Mouse (Mus musculus): ENCODE data around the gene Szrd1. TPM values are rescaled to one million over a fixed set of nuclear protein-coding genes. Genes with fewer than 3 reads are reported as not detected.
A peak's percentile ranks its signal among the peaks of the same experiment; 100 is the strongest.
"Not testable (repeated sequence)": the region's sequence is repeated elsewhere in the genome, so short reads cannot be mapped to it uniquely, and the experiment has no call there.

The Szrd1 gene
- polyA plus RNA-seq, 1 experiment from 2014 or later: 23.7 TPM

DNA sequence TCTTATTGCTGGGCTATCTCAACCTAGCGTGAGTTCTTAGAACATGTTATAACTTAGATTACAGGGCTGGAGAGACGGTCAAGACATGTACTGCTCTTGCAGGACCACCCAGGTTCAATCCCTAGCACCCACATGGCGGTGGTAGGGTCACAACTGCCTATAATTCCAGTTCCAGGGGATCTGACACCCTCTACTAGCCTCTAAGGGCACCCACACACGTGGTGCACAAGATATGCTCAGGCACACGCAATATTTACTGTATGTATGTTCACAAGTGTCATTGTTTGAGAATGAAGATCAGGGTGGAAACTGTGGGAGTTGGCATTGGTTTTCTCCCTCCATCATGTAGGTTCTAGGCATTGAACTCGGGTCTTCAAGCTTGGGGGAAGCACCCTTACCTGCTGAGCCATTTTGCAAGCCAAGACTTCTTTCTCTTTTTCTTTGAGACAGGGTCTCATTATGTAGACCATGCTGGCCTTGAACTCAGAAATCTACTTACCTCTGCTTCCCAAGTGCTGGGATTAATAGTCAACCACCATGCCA, 7.0 kb upstream of the Szrd1 start:
- WGBS: 98% methylated on average over 6 of the region's 6 CpGs
- H3K4me2 ChIP-seq: peak overlapping the region; percentile 67
- H3K27me3 ChIP-seq (replicated peaks): 0 out of 2 replicates have a peak, but pooled peaks cover 5% of the 10 kb centered on the region
- no peak overlapping the region for H3K9ac ChIP-seq (replicated peaks)
- H3K9me3 ChIP-seq (replicated peaks): no peaks in the 10 kb centered on the region
- H3K4me3 ChIP-seq (replicated peaks): no peak overlapping the region; the same call in 1 of the 2 replicates
- peaks cover 28% of the 10 kb centered on the region for H3K4me1 ChIP-seq
- H3K36me3 ChIP-seq: no peaks in the 10 kb centered on the region
- no peak for ATAC-seq (ENCODE audit: low FRiP score)
- H3K27ac ChIP-seq (replicated peaks): no peak overlapping the region

DNA sequence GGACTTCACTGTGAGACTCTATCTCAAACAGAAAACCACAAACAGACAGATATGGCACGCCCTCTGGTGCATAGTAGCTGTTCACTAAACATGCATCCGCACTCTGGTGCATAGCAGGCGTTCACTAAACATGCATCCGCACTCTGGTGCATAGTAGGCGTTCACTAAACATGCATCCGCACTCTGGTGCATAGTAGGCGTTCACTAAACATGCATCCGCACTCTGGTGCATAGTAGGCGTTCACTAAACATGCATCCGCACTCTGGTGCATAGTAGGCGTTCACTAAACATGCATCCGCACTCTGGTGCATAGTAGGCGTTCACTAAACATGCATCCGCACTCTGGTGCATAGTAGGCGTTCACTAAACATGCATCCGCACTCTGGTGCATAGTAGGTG, 5.5 kb upstream of the Szrd1 start:
- not testable (repeated sequence) for ATAC-seq (ENCODE audit: low FRiP score); H3K27ac ChIP-seq (replicated peaks); H3K36me3 ChIP-seq; H3K4me3 ChIP-seq (replicated peaks); H3K9me3 ChIP-seq (replicated peaks); H3K9ac ChIP-seq (replicated peaks); H3K4me2 ChIP-seq; H3K27me3 ChIP-seq (replicated peaks)
- WGBS: 97% methylated on average over 11 of the region's 16 CpGs
- peaks cover 22% of the 10 kb centered on the region for H3K4me1 ChIP-seq

DNA sequence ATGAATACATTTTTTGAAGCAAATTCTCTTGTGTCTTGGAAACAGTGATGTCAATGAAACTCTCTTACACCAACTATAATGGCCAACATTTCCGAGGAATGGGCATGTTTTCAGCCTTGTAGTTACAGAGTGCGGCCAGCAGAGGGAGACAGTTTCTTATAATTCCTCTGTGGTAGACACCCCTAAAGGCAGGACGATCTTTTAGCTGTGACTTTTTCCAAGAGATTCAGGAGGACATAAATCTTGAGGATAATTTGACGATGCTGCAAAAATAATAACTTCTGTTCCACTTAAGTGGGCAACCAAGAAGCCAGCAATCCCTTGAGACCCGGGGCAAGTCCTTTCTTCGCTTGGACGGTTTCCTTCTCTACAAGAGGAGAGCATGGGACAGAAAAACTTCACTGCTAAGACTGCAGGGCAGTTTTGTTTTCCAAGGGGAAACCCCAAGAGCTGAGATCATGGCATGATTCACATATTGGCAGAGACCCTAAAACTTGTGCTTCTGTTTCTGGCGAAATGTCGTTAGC, 2.8 kb upstream of the Szrd1 start:
- Histone ChIP-seq H3K27ac (replicated peaks) (no peak overlapping the region), H3K36me3 (no peaks in the 10 kb centered on the region), H3K4me3 (replicated peaks) (no peak overlapping the region), H3K4me1 (peaks cover 22% of the 10 kb centered on the region), H3K9ac (replicated peaks) (no peak overlapping the region), H3K9me3 (replicated peaks) (no peaks in the 10 kb centered on the region), H3K4me2 (peak overlapping the region; percentile 33), H3K27me3 (replicated peaks) (0 out of 2 replicates have a peak, but pooled peaks cover 5% of the 10 kb centered on the region)
- ATAC-seq (ENCODE audit: low FRiP score): no peak
- WGBS: 28% methylated on average over 9 of the region's 9 CpGs

DNA sequence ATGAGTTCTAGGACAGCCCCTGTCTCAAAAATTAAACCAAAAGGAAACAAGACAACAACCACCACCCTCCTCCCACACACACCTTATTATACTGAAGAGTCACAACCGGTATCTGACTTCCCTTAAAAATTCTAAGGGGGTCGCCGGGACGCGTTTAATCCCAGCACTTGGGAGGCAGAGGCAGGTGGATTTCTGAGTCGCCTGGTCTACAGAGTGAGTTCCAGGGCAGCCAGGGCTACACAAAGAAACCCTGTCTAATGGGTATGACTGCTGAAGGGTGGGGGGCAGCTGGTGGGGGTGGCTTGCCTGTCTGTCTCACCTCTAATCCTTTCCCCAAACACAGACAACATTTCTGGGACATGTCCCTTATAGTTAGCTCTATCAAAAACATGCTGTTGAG, 1.4 kb upstream of the Szrd1 start:
- no peak for ATAC-seq (ENCODE audit: low FRiP score)

DNA sequence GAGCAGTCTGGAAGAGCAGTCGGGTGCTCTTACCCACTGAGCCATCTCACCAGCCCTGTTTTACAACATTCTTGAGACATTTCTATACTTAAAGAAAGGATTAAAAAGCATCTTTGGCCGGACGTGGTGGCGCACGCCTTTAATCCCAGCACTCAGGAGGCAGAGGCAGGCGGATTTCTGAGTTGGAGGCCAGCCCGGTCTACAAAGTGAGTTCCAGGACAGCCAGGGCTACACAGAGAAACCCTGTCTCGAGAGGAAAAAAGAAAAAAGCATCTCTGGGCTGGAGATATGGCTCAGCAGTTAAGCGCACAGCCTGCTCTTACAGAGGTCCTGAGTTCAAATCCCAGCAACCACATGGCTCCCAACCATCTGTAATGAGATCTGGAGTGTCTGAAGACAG, 779 bp upstream of the Szrd1 start:
- 0 out of 2 replicates have a peak, but pooled peaks have one; percentile 2 for ATAC-seq (ENCODE audit: low FRiP score)
- H3K27ac ChIP-seq (replicated peaks); H3K9ac ChIP-seq (replicated peaks); H3K9me3 ChIP-seq (replicated peaks); H3K4me2 ChIP-seq; H3K27me3 ChIP-seq (replicated peaks); H3K4me3 ChIP-seq (replicated peaks); H3K36me3 ChIP-seq: not testable (repeated sequence)
- peaks cover 30% of the 10 kb centered on the region for H3K4me1 ChIP-seq
- 90% methylated on average over 9 of the region's 9 CpGs for WGBS

More for the DNA sequence above, 1.4 kb upstream of the Szrd1 start:
- Histone ChIP-seq H3K4me1 (peaks cover 26% of the 10 kb centered on the region), H3K4me3 (replicated peaks) (no peak overlapping the region), H3K9me3 (replicated peaks) (no peaks in the 10 kb centered on the region), H3K4me2 (no peak overlapping the region), H3K27me3 (replicated peaks) (0 out of 2 replicates have a peak, but pooled peaks cover 5% of the 10 kb centered on the region), H3K9ac (replicated peaks) (no peak overlapping the region), H3K27ac (replicated peaks) (no peak overlapping the region), H3K36me3 (no peaks in the 10 kb centered on the region)
- WGBS: 90% methylated on average over 6 of the region's 6 CpGs

DNA sequence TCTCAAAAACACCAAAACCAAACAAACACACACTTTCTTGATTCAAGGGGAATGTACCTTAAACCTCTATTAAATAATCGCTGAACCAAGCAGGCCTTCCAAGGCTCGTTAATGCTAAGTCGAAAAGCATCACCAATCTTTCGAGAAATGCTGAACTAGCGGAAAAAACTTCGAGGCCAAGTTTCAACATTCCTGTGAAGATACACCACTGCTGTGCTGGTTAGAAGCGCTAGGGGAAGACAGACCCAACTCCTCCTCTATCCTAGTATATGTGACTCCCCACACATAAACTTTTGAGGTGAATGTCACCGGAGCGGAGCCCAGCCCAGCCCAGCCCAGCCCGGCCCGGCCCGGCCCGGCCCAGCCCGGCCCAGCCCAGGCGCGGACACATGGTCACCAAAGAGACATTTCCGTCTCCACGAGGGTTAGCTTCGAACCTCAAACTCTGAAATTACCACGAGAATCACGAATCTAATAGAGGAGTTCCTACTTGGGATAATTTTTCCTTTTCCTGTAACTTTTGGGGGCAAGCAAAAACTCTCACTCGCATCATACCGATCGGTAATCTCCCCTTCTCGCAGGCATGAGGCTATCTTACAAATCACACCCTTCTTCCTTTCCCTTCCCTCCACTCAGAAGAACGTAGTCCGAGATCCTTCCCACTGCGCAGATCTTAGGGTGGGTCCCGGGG, 1.0 kb downstream of the Szrd1 start:
- Histone ChIP-seq H3K9ac (replicated peaks) (peak overlapping the region; percentile 91), H3K4me1 (peaks cover 45% of the 10 kb centered on the region), H3K27me3 (replicated peaks) (no peaks in the 10 kb centered on the region), H3K27ac (replicated peaks) (peak overlapping the region; percentile 98), H3K9me3 (replicated peaks) (no peaks in the 10 kb centered on the region), H3K4me2 (peak overlapping the region; percentile 94), H3K4me3 (replicated peaks) (peak overlapping the region; percentile 90), H3K36me3 (no peaks in the 10 kb centered on the region)
- ATAC-seq (ENCODE audit: low FRiP score): peak; percentile 7; the same call in 1 of the 2 replicates
- 4% methylated on average over 29 of the region's 29 CpGs for WGBS

DNA sequence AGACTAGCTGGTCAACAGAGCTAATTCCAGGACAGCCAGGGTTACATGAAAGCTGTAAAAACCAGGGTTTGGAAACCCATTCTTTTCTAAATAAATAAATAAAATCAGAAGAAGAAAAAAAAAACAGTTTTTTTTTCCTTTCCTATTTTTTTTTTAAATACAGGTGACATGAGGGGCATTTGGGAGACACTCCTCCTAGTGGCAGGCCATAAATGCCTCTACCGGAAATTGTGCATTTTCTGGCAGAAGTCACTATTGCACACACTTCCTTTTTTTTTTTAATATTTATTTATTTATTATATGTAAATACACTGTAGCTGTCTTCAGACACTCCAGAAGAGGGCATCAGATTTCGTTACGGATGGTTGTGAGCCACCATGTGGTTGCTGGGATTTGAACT, 1.8 kb downstream of the Szrd1 start:
- H3K9ac ChIP-seq (replicated peaks); H3K27ac ChIP-seq (replicated peaks); H3K9me3 ChIP-seq (replicated peaks); H3K36me3 ChIP-seq; ATAC-seq (ENCODE audit: low FRiP score); H3K27me3 ChIP-seq (replicated peaks): not testable (repeated sequence)
- peaks cover 51% of the 10 kb centered on the region for H3K4me1 ChIP-seq
- peak overlapping the region; percentile 94; the same call in 1 of the 2 replicates for H3K4me2 ChIP-seq
- WGBS: 72% methylated on average over 3 of the region's 3 CpGs
- H3K4me3 ChIP-seq (replicated peaks): 0 out of 2 replicates have a peak overlapping the region, but pooled peaks have one; percentile 90

DNA sequence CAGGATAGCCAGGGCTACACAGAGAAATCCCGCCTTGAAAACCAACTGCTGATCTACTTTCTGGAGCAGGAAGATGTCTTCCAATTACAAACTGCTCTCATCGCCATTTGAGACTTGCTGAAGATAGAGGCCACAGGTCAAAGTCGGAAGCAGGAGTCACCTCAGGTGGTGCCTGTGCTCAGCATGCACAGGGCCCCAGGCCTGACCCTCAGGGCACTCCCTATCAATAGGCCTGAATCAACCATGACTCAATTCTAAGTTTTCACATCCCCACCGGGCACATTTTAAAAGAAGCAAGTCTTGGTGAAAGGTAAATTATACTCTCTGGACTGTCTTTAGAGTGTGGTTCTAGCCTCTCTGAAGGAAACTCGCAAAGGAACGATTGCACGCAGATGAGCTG, 3.4 kb downstream of the Szrd1 start:
- H3K36me3 ChIP-seq: no peaks in the 10 kb centered on the region
- no peak overlapping the region for H3K4me3 ChIP-seq (replicated peaks)
- H3K27ac ChIP-seq (replicated peaks): no peak overlapping the region
- H3K4me2 ChIP-seq: peak overlapping the region; percentile 22; the same call in 1 of the 2 replicates
- H3K4me1 ChIP-seq: peaks cover 67% of the 10 kb centered on the region
- WGBS: 65% methylated on average over 7 of the region's 7 CpGs
- ATAC-seq (ENCODE audit: low FRiP score): no peak
- no peak overlapping the region for H3K9ac ChIP-seq (replicated peaks)
- H3K9me3 ChIP-seq (replicated peaks): no peaks in the 10 kb centered on the region
- no peaks in the 10 kb centered on the region for H3K27me3 ChIP-seq (replicated peaks)

DNA sequence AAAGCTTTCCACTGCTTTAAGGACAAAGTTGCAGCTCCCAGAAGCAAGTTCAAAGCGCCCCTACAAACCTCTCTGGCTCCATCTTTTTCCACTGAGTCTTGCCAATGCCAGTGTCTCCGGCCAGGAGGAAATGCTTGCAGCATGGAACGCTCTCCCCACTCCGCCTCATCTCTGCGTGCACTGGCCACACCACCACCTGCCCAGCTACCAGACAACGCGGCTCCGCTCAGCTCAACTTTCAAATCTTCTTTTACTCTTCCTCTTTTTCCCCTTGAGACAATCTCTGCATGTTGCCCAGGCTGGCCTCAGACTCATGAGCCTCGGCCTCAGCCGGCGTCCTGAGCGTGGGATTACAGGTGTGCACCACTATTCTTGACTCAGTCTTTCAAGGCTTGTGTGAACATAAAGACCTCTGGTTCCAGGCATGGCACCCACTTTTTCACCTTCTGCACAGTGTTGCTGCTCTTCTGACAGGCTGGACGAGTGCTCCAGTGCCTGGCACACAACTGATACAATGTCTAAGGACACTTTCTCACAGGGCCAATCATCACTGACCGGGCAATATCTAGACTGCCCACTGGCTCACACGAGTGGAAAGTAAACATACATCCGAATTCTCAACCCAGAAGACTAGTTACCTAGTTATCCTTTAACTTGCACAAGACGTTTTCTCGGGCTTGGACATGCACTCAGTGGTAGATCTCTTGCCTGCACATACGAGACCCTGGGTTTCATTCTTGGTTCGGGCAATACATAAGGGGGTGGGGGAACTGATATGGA, 4.6 kb downstream of the Szrd1 start:
- no peak overlapping the region for H3K9ac ChIP-seq (replicated peaks)
- 76% methylated on average over 20 of the region's 20 CpGs for WGBS

DNA sequence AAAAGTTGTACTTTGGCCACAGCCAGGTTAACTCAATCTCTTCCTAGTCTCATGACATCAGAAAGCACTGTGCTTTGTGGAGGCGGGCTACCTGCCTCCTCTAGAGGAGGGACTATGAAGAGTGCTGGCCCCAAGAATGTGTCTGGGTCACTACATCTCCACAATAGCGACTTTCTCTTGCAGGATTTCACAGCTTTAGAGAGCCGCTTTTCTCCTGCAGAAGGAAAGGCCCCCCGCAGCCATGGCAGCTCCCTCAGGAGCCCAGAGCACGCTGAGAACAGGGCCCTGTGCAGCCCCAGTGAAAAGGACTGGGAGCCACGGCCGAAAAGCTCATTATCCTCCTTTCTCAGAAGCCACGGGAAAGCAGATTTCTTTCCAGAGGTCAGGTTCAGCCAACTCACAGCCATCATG, 5.5 kb downstream of the Szrd1 start:
- Histone ChIP-seq H3K9me3 (replicated peaks) (no peaks in the 10 kb centered on the region), H3K9ac (replicated peaks) (no peak overlapping the region), H3K27ac (replicated peaks) (peak overlapping the region; percentile 66), H3K4me1 (peaks cover 82% of the 10 kb centered on the region), H3K36me3 (no peaks in the 10 kb centered on the region), H3K4me2 (no peak overlapping the region), H3K4me3 (replicated peaks) (no peak overlapping the region), H3K27me3 (replicated peaks) (no peaks in the 10 kb centered on the region)
- WGBS: 15% methylated on average over 8 of the region's 8 CpGs
- ATAC-seq (ENCODE audit: low FRiP score): no peak

More for the DNA sequence above, 4.6 kb downstream of the Szrd1 start:
- peaks cover 75% of the 10 kb centered on the region for H3K4me1 ChIP-seq
- H3K9me3 ChIP-seq (replicated peaks): no peaks in the 10 kb centered on the region
- H3K4me2 ChIP-seq: no peak overlapping the region
- ATAC-seq (ENCODE audit: low FRiP score): no peak
- no peak overlapping the region for H3K4me3 ChIP-seq (replicated peaks)
- H3K27me3 ChIP-seq (replicated peaks): no peaks in the 10 kb centered on the region
- H3K36me3 ChIP-seq: no peaks in the 10 kb centered on the region
- H3K27ac ChIP-seq (replicated peaks): peak overlapping the region; percentile 66

DNA sequence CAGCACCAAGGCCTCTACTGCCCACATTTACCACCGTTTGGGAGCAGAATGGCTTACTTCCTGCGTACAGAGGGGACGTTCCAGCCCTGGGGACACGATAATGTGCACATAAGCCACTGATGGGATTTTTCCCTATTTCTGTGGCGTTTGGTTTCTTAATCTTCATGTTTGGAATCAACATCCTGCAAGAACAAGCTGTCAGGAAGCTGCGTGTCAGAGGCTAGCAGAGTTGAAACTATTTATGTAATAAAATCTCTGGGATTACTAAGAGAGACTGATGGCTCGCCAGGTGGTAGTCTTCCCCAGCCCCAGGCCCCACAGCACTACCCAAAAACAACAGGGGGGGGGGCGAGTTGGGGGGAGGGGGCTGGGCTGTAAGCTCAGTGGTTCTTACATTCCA, 6.3 kb downstream of the Szrd1 start:
- H3K4me1 ChIP-seq: peaks cover 77% of the 10 kb centered on the region
- H3K4me3 ChIP-seq (replicated peaks): no peak overlapping the region
- WGBS: 61% methylated on average over 8 of the region's 8 CpGs
- no peak overlapping the region for H3K4me2 ChIP-seq
- H3K9me3 ChIP-seq (replicated peaks): no peaks in the 10 kb centered on the region
- H3K9ac ChIP-seq (replicated peaks): no peak overlapping the region
- H3K27me3 ChIP-seq (replicated peaks): no peaks in the 10 kb centered on the region
- H3K27ac ChIP-seq (replicated peaks): 0 out of 2 replicates have a peak overlapping the region, but pooled peaks have one; percentile 13
- H3K36me3 ChIP-seq: no peaks in the 10 kb centered on the region
- ATAC-seq (ENCODE audit: low FRiP score): no peak

Measured in neural tube, embryonic 15.5 days (tissue).